Mouse (Mus musculus): ENCODE measurements around the gene Astl. TPM values are rescaled to one million over a fixed set of nuclear protein-coding genes. Genes with fewer than 3 reads are reported as not detected.

The Astl gene
- polyA plus RNA-seq, 1 experiment from 2014 or later, result not detected

GRCm38 (mm10) chr2:127311193-127311592, 27.2 kb upstream of the Astl start:
- no peak overlapping the region for H3K9ac ChIP-seq (replicated peaks)
- no peaks in the 10 kb centered on the region for H3K27me3 ChIP-seq (ENCODE audit: insufficient read depth, low read length)
- no peaks in the 10 kb centered on the region for H3K36me3 ChIP-seq (replicated peaks; ENCODE audit: insufficient read depth, low read length)
- no peak overlapping the region for H3K4me2 ChIP-seq (ENCODE audit: low read depth, low read length)
- 0 out of 2 replicates have a peak, but pooled peaks cover 2% of the 10 kb centered on the region for H3K9me3 ChIP-seq (ENCODE audit: low read length)
- ATAC-seq (no peak), DNase-seq (no peak)
- WGBS (ENCODE audit: insufficient replicate concordance), result 80% methylated on average over 1 of the region's 1 CpGs
- TF ChIP-seq EP300 (IDR thresholded peaks at IDR 0.05; ENCODE audit: low read depth), result no peak
- peak; percentile 11; the same call in 1 of the 2 replicates for TF ChIP-seq CTCF (IDR thresholded peaks at IDR 0.05; ENCODE audit: low read depth)
- no peak overlapping the region for H3K27ac ChIP-seq (ENCODE audit: low read depth)
- H3K4me3 ChIP-seq (ENCODE audit: low read depth, low read length), result no peak overlapping the region
- H3K4me1 ChIP-seq (ENCODE audit: insufficient read depth), result peaks cover 11% of the 10 kb centered on the region

GRCm38 (mm10) chr2:127312801-127313200, 25.6 kb upstream of the Astl start:
- Histone ChIP-seq H3K9me3 (ENCODE audit: low read length) (0 out of 2 replicates have a peak, but pooled peaks cover 2% of the 10 kb centered on the region), H3K4me2 (ENCODE audit: low read depth, low read length) (no peak overlapping the region), H3K27me3 (ENCODE audit: insufficient read depth, low read length) (no peaks in the 10 kb centered on the region), H3K36me3 (replicated peaks; ENCODE audit: insufficient read depth, low read length) (no peaks in the 10 kb centered on the region), H3K9ac (replicated peaks) (no peak overlapping the region), H3K4me1 (ENCODE audit: insufficient read depth) (peaks cover 11% of the 10 kb centered on the region), H3K4me3 (ENCODE audit: low read depth, low read length) (no peak overlapping the region), H3K27ac (ENCODE audit: low read depth) (no peak overlapping the region)
- 87% methylated on average over 4 of the region's 4 CpGs for whole genome bisulfite sequencing (ENCODE audit: insufficient replicate concordance)
- ATAC-seq, result no peak
- no peak for DNase-seq
- no peak for TF ChIP-seq CTCF (IDR thresholded peaks at IDR 0.05; ENCODE audit: low read depth)
- no peak for TF ChIP-seq EP300 (IDR thresholded peaks at IDR 0.05; ENCODE audit: low read depth)

GRCm38 (mm10) chr2:127313878-127314277, 24.6 kb upstream of the Astl start:
- no peak for DNase-seq
- peaks cover 11% of the 10 kb centered on the region for H3K4me1 ChIP-seq (ENCODE audit: insufficient read depth)
- no peak overlapping the region for H3K4me2 ChIP-seq (ENCODE audit: low read depth, low read length)
- no peaks in the 10 kb centered on the region for H3K27me3 ChIP-seq (ENCODE audit: insufficient read depth, low read length)
- no peak overlapping the region for H3K4me3 ChIP-seq (ENCODE audit: low read depth, low read length)
- no peak overlapping the region for H3K9ac ChIP-seq (replicated peaks)
- no peaks in the 10 kb centered on the region for H3K36me3 ChIP-seq (replicated peaks; ENCODE audit: insufficient read depth, low read length)
- 43% methylated on average over 4 of the region's 4 CpGs for WGBS (ENCODE audit: insufficient replicate concordance)
- peak; percentile 72 for ATAC-seq
- 0 out of 2 replicates have a peak, but pooled peaks cover 2% of the 10 kb centered on the region for H3K9me3 ChIP-seq (ENCODE audit: low read length)
- peak overlapping the region; percentile 25; the same call in 1 of the 2 replicates for H3K27ac ChIP-seq (ENCODE audit: low read depth)
- TF ChIP-seq EP300 (IDR thresholded peaks at IDR 0.05; ENCODE audit: low read depth) (peak; percentile 54; the same call in 1 of the 2 replicates), CTCF (IDR thresholded peaks at IDR 0.05; ENCODE audit: low read depth) (peak; percentile 52)

GRCm38 (mm10) chr2:127314467-127315154, 23.8 kb upstream of the Astl start:
- Histone ChIP-seq H3K4me2 (ENCODE audit: low read depth, low read length) (no peak overlapping the region; the same call in 1 of the 2 replicates), H3K27me3 (ENCODE audit: insufficient read depth, low read length) (no peaks in the 10 kb centered on the region), H3K9ac (replicated peaks) (no peak overlapping the region), H3K36me3 (replicated peaks; ENCODE audit: insufficient read depth, low read length) (no peaks in the 10 kb centered on the region), H3K4me1 (ENCODE audit: insufficient read depth) (peaks cover 11% of the 10 kb centered on the region), H3K4me3 (ENCODE audit: low read depth, low read length) (no peak overlapping the region), H3K27ac (ENCODE audit: low read depth) (peak overlapping the region; percentile 25; the same call in 1 of the 2 replicates), H3K9me3 (ENCODE audit: low read length) (0 out of 2 replicates have a peak, but pooled peaks cover 2% of the 10 kb centered on the region)
- peak; percentile 70 for ATAC-seq
- DNase-seq, result peak; percentile 54
- TF ChIP-seq EP300 (IDR thresholded peaks at IDR 0.05; ENCODE audit: low read depth), result no peak
- TF ChIP-seq CTCF (IDR thresholded peaks at IDR 0.05; ENCODE audit: low read depth), result no peak
- WGBS (ENCODE audit: insufficient replicate concordance), result 32% methylated on average over 6 of the region's 6 CpGs

GRCm38 (mm10) chr2:127315155-127315470, 23.3 kb upstream of the Astl start:
- no peak for TF ChIP-seq CTCF (IDR thresholded peaks at IDR 0.05; ENCODE audit: low read depth)
- TF ChIP-seq EP300 (IDR thresholded peaks at IDR 0.05; ENCODE audit: low read depth), result no peak
- WGBS (ENCODE audit: insufficient replicate concordance), result 94% methylated on average over 1 of the region's 1 CpGs
- DNase-seq (no peak), ATAC-seq (no peak)
- H3K9ac ChIP-seq (replicated peaks), result no peak overlapping the region
- H3K4me2 ChIP-seq (ENCODE audit: low read depth, low read length), result no peak overlapping the region
- no peak overlapping the region for H3K4me3 ChIP-seq (ENCODE audit: low read depth, low read length)
- H3K27ac ChIP-seq (ENCODE audit: low read depth), result peak overlapping the region; percentile 6; the same call in 1 of the 2 replicates
- peaks cover 11% of the 10 kb centered on the region for H3K4me1 ChIP-seq (ENCODE audit: insufficient read depth)
- no peaks in the 10 kb centered on the region for H3K36me3 ChIP-seq (replicated peaks; ENCODE audit: insufficient read depth, low read length)
- no peaks in the 10 kb centered on the region for H3K27me3 ChIP-seq (ENCODE audit: insufficient read depth, low read length)
- H3K9me3 ChIP-seq (ENCODE audit: low read length), result 0 out of 2 replicates have a peak, but pooled peaks cover 2% of the 10 kb centered on the region

GRCm38 (mm10) chr2:127316431-127316830, 22.0 kb upstream of the Astl start:
- H3K9ac ChIP-seq (replicated peaks), result no peak overlapping the region
- H3K27me3 ChIP-seq (ENCODE audit: insufficient read depth, low read length), result no peaks in the 10 kb centered on the region
- no peak for DNase-seq
- TF ChIP-seq EP300 (IDR thresholded peaks at IDR 0.05; ENCODE audit: low read depth) (no peak), CTCF (IDR thresholded peaks at IDR 0.05; ENCODE audit: low read depth) (no peak)
- H3K4me3 ChIP-seq (ENCODE audit: low read depth, low read length), result no peak overlapping the region
- no peak for ATAC-seq
- 0 out of 2 replicates have a peak, but pooled peaks cover 2% of the 10 kb centered on the region for H3K9me3 ChIP-seq (ENCODE audit: low read length)
- WGBS (ENCODE audit: insufficient replicate concordance), result 71% methylated on average over 5 of the region's 5 CpGs
- no peaks in the 10 kb centered on the region for H3K36me3 ChIP-seq (replicated peaks; ENCODE audit: insufficient read depth, low read length)
- no peak overlapping the region for H3K4me2 ChIP-seq (ENCODE audit: low read depth, low read length)
- H3K4me1 ChIP-seq (ENCODE audit: insufficient read depth), result peaks cover 6% of the 10 kb centered on the region
- no peak overlapping the region for H3K27ac ChIP-seq (ENCODE audit: low read depth)
